Mouse (Mus musculus): ENCODE results near the gene Dnm1.

Gene Dnm1

DNA sequence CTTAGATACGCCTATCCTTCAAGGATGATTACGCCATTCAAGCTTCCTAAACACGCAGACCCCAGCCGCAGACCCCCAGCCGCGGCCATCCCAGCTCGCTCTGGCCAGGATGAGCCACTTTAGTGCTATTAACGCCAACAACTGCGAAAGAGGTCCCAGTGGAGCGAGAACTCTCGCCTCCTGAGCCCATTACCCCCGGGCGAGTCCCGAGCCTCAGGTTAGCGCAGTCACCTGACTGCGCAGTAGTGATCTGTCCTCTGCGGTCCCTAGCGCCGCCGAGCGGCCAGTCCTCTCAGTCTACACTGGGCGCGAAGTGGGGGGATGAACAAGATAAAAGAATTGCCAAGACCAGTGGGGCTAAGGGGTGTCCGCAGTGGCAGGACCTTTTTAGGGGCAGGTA, 8.3 kb upstream of the Dnm1 start:
- in situ Hi-C loops (cut with MboI): no loop called here

DNA sequence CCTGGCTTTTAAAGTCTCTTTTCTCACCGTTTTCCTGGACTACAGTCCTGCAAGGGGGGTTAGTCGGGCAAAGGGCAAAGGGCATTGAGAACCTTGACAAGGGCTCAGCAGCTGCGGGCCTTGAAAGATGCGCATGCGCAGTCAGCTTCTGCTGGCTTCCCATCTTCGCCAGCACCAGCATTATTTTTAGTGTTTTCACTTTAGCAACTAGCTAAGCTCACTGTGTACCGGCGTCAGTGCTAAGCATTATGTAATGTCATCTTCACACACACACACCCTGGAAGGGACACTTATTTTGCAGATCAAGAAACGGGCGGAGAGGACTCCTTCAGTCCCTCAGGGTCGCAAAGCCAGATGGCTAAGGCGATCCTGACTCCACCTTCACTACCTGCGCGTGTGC, 7.6 kb upstream of the Dnm1 start:
- in situ Hi-C loops (cut with MboI): no loop called here

DNA sequence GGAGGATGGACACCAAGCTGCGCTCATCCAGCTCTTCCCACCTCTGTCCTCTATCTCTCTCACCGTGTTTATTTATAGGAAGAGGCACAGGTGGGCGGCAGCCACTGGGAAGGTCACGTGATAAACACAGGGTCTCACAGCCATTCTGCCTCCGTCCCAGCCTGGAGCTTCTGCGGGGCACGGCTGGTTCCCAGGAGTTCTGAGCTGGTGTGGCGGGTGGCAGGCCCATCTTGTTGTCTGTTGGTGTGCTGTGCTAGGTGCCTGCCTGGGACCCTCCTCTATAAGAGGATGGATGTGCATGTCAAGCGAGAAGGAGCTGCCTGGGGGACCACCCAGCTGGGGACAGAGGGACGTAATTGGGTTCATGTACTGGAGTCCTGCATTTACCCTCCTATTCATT, 5.2 kb upstream of the Dnm1 start:
- in situ Hi-C loops (cut with MboI): no loop called here

DNA sequence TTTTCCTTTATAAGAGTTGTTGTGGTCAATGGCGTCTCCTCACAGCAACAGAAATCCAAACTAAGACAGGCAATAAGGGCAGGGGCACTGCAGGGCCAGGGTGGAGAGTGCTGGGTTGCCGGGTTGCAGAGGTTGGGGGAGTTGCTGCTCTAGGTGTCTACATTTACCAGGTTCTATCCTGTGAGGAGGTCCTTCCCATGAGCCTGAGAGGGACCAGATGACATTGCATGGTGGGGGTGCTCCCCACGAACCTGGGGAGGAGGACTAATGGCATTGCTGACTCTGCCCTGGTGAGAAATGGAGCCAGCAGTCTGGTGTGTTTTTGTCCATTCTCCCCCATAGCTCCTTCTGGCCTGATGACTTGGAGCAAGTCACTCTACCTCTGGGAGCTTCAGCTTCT, 4.6 kb upstream of the Dnm1 start:
- in situ Hi-C loops (cut with MboI): no loop called here

DNA sequence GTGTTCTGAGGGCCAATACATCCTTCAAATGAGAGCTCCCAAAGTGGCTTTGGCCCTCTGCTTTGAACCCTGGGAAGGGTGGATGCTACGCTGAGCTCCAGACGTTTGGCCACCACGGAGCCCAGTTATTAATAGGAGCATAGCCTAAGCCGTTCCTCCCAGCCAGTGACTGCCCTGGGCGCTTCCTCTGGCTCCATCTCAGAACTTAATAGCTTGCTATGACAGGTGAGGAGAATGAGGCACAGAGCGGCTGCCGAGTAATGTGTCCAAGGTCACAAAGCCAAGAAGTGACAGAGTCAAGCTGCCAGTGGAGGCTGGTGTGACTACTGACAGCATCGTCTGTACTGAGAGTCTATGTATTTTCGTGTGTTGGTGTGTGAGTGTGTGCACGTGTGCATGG, 3.1 kb upstream of the Dnm1 start:
- in situ Hi-C loops (cut with MboI): no loop called here

DNA sequence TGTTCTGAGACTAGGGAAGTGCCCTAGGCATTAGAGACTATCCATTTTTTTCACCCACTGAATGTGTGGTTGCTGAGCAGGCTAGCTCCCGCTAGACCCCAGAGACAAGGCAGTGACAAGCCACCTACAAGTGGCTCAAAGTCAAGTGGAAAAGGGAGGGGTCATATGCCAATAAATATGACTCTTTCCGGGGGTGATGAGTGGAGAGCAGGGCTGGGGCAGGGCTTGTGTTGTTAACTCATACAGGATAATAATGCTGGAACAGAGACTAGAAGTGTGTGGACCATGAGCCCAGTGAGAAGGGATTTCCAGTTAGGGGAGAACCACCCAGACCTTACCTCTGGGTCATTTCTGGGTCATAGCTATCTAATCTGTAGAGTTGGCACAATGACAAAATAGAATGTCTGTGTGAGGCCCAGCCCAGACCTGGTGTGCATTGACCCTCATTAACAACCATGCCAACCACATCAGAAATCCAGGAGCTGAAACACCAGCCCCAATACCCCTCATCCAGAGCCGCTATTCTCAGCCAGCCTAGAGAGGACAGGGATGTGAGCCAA, 1.3 kb upstream of the Dnm1 start:
- in situ Hi-C loops (cut with MboI): no loop called here

DNA sequence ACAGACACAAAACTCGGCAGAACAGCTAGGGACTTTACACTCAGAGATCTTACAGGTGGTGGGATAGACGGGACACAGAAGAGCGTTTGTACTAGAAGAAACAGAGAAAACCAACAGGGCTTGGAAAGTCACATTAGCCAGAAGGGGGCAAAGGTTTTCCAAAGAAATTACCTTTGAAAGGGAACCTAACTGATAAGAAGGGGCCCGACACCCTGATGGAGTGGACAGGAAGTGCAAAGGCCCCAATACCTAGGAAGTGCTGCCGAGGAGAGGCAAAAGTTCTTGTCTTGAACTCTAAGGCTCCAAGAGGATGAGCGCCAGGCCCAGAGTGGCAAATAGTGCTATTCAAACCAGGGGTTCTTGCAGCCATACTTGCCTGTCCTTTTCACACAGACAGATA, 698 bp upstream of the Dnm1 start:
- in situ Hi-C loops (cut with MboI): no loop called here

DNA sequence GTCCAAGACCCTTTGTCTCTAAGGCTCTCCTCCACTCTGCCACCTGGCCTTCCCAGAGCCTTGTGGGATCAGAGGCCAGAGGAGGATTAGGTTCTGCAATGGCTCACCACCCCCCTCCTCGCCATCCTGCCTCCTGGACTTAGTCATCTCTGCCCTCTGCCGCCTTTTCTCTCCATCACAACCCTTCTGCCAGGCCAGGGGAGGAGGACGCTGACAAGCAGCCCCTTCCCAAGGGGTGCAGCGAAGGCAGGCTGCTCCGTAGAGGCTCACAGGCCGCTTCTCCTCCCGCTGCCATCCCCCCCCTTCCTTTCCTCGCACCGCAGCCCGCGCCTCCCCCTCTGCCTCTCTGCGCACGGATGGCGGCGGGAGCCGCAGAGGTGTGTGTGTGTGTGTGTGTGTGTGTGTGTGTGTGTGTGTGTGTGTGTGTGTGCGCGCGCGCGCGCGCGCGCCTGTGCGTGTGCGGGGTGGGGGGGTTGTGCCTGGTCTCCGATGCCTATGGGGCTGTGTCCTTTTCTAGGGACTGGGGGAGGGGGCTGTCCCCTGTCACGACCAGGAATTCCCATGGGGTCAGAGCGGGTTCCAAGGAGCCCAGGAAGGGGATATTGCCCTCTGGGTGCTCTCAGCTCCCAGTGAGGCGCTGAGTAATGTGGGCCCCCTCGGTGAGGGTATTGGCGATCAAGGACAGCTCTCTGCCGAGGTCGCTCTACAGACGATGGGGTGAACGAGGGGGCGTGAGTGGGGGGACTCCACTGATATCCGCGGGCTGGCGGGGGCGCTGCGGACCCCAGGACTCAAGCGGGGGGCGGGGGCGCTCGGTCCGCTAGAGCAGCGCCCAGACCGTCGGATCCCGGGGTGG, 759 bp downstream of the Dnm1 start, which contains the start of gene Ciz1:
Gene Ciz1 (plus strand): TSS at position 177 of the 856 bp plus-strand sequence.
- in situ Hi-C loops (cut with MboI): no loop called here

DNA sequence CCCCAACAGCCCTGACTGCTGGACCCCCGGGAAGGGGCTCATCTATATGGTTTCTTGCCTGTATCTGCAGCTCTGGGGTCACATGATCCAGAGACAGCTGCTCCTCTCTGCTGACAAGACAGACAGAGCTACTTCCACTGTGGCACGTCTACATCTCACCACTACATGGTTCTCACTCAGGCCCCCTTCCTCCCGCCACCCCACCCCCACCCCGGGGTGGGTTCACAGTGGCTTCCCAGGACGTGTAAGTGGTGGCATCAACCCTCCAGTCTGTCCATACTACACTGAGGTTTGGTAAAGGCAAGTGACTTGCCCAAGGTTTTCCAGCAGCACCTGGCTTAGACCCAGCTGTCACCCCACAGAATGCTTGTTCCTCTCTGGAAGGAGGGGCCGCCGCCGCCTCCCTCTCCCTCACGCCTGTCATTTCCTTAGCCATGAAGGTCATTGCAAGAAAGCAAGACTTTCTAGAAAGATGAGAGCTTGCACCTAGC, 1.6 kb downstream of the Dnm1 start:
- in situ Hi-C loops (cut with MboI): no loop called here

DNA sequence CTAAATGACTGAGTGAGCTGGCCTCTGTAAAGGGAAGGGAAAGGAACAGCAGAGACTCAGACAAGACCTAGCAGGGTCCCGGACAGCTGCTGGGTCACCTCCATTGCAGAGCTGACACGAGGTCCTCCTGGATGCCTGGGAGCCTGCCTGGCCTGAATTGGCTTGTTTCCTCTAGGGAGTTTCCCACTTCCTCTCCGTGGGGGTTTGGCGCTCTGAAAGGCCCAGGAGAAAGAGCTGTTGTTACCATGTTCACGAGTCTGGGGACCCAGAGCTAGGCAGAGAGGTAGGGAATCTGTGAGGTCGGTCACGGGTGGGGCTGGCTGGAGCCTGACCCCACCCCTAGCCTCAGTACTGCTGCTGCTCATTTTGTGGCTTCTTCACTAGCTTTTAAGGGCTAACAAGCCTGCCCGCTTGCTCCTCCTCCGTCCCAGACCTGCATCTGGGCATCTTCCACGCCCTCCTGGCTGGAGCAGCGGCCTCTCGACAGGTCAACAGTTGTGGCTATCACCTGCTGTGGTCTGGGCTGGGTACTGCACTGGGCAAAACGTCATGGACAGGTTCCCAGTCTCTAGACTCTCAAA, 2.6 kb downstream of the Dnm1 start:
- in situ Hi-C loops (cut with MboI): no loop called here

DNA sequence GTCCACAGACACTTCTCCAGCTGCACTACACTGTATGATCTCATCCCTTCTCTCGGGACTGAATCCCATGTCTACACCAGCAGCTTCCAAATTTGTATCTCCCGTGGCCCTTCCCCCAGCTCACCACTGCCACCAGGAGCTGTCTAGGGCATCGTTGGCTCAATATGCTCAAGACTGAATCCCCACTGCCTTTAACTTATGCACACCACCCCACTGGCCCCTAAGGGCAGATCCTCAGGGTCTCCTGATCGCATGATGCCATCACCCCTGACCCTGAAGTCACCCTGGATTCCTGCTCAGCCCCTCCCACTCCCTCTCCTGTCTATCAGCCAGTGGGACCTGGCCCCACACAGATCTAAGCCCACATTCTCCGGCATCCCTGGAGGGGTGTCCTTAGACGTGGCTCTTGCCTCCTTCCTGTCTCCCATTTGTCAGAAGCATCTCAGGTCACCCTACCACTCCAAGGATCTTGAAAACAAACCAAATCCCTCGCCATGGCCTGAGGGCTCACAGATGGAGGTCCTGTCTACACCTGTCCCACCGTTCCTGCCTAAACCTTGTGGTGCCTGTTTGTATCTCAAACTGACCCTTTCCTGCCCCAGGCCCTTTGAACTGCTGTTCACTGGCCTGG, 3.4 kb downstream of the Dnm1 start:
- in situ Hi-C loops (cut with MboI): no loop called here

DNA sequence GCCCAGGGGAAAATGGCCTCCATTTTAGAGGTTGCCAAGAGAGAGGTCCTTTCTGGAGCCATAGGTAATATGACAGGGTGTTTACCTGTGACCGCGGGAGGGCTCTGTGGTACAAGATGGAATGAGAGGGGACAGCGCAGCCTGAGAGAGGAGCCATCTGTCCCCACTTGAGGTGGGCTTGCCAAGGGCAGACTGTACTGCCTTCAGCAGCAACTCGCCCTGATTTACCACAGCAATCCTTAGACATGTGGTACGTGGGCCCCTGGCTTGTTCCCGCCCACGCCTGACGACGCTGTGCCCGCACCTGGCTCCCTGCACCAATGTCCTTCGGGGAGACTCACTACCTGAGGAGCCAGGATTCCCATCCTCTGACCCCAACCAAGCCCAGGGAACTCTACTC, 4.8 kb downstream of the Dnm1 start:
- in situ Hi-C loops (cut with MboI): no loop called here

DNA sequence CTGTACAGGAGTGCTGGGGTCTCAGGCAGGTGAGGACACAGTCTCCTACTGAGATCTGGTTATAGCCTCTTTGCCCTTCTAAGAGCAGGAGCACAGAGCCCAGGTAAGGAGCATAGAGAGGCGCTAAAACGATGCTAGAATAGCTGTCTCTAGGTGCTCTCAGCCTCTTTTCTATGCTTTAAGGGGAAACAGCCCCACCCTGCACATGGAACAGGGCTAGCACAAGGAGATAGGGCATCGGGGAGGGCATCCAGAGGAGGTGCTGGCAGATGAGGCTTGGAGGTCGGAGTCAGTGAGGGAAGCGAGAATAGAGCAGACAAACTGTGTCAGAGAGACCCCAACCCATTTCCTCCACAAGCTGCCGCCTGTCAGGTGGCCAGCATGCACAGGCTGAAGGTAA, 6.1 kb downstream of the Dnm1 start:
- in situ Hi-C loops (cut with MboI): no loop called here

DNA sequence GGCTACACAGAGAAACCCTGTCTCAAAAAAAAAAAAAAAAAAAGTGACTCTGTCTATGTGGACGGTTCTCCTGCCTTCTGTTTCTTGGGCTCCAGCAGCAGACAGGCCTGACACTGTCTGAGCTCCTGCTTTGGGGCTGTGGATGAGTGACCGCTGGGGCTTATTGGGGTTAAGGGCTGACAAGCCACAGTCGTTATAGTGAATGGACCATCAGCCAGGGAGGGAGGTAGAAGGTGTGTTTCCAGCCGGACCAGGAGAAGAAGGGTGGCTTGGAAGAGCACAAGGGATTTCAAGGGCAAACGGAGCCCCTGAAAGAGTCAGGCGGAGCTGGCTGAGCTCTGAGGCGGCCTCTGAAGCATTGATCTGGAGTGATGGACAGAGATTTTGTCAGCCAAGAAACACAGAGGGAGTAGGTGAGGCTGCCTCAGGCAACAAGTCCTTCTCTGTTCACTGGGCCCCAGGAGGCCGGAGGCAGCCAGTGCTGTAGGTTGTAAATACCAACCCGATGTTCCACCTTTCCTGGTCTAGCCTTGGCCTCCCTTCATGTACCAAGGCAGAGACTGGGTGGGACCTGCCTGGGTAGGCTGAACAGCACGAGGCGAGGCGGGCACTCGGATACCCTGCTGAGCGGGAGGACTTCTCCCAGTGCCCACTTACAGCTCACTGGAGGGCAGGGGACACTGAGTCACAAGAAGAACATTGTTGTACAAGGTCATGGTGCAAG, 8.4 kb downstream of the Dnm1 start:
- in situ Hi-C loops (cut with MboI): no loop called here

DNA sequence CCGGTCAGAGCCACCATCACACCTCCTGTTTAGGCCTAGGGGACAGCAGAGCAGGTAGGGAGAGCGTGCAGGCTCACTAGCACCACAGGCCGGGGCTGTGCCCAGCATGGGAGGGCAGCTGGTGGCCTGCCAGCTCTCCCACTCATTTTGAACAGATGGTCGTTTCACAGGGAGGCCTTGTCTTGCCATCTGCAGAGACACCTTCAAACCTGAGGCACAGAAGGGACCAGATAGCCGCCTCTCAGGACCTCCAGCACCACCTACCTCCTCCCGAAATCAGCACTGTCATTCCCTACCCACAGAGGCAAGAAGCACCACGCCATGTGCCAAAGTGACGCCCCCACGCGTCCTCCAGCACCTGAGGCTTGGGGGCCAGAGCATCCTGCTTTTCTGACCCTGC, 9.1 kb downstream of the Dnm1 start:
- in situ Hi-C loops (cut with MboI): no loop called here

DNA sequence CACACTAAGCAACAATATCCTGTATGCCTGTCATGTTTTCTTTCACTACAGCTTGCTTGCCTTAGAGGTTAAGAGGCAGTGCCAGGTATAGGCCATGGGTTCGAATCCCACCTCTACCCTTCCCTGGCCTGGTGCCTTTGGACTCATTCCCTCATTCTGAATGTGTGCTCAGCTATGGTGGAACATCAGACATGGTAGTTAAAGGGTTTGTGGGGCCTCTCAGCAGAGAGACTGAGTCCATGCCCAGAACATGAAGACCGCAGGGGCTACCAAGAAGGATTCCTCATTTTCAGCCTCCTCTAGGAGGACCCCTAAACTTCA, 9.8 kb downstream of the Dnm1 start:
- in situ Hi-C loops (cut with MboI): no loop called here

DNA sequence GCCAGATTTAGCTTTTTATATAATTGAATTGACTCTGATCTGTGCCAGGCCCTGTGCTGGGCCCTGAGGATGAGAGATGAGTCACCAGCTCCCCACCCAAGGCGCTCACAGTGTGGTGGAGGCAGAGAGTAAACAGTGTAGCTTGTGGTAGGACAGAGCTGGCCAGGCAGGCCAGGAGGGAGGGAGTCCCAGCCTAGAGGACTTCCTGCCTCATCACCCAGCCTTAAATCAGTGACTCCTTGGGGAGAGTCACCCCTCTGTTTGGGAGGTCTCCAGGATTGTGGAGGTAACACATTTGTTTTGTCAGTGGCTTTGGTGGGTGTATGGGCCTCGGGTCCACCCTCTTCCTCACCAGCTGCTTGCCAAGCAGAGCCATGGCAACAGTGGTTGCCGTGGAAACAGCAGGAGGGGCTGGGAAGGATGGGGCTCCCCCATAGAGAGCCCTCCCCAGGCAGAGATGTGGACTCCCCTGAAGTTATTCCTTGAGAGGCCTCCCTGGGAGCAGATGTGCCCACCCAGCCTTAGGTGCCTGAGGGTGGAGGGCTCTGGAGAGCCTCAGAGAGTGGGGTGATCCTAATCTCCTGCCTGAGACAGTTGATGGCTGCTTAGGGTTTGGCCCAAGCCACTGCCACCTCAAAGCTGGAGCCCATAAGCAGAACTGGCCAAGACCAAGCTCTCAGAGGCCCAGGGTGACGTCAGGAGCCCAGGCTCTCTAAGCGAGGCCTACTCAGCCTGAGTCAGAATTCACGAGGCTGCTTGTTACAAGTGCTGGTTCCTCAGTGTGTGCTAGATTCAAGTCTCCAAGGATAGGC, 10.4 kb downstream of the Dnm1 start:
- in situ Hi-C loops (cut with MboI): no loop called here

DNA sequence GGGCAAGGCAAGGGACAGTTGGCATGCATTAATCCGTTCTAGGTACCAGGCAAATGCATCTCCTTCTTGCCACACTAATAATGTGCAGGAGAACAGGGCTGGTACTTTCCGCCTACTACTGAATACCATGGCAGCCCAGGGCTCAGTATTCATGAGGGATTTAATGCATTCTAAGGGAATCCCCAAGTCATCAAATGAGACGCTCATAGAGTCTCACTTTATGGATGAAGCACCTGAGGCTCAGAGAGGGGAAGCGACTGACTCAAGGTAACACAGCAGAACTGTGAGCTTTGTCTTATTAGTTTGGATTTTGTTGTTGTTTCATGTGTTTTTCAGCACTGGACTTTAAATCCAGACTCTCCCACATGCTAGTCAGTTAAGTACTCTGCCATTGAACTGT, 11.1 kb downstream of the Dnm1 start:
- in situ Hi-C loops (cut with MboI): no loop called here

DNA sequence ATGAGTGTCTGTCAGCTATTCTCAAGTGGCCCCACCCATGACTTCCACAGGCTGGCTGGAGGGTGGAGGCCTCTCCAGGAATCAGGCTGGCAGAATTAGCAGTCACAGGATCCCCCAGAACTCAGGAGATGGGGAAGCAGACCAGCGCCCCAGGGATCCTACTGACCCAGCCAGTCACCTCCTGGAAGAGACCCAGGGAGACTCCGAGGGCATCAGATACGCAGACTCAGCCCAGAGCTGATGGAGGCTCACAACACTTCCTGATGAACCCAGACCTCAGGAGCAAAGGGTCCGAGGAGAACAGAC, 11.6 kb downstream of the Dnm1 start:
- in situ Hi-C loops (cut with MboI): no loop called here

DNA sequence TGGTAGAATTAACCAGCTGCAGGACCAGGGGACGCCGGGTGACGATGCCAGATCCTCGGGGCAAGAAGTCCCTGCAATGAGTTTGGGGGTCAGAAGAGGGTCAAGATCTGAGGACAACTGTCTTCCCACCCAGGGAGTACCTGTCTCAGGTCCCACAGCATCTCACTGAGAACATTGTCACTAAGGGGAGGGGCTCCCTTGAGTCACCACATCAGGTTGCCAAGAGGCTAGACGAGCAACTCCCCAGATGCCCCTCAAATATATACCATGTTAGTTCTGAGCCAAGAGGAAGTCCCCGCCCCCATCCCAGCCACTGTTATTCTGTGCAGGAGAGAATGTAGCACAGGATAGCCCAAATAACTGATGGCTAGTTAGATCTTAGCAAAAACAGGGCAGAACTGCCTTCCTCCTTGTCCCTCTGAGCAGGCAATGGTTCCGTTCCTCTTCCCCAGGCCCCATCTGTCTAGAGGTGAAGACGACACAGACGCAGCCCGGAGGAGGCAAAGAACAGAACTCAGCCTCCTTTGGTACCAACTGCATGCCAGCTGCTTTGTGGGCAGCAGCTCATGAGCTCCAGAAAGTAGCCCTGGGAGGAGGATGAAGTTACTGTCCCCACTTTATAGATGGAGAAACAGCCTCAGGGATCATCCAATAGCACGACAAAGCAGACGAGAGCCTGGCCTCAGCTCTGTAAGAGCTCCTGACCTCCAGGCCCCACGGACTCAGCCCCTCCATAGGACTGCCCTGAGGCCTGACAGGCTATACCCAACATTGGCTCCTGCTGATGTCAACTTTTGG, 12.1 kb downstream of the Dnm1 start:
- in situ Hi-C loops (cut with MboI): no loop called here

Measured in mature B cell (primary cell).